Mouse (Mus musculus) cerebellum, adult 2 months (tissue): Measurements from ENCODE around the gene Draxin.

Source experiments
- CTCF ChIP-seq: fragments of 200-500 bp; IDR thresholded peaks from 2 replicates; pipeline ENCODE4 v1.5.1; 2011; ENCODE audit warnings: low read depth, mild to moderate bottlenecking, control low read depth, low read length, moderate library complexity, borderline replicate concordance; ENCODE audit not compliant: insufficient read depth
- POLR2A ChIP-seq: fragments of 200-500 bp; IDR thresholded peaks from 2 replicates; pipeline ENCODE4 v1.6.1; 2011; ENCODE audit warnings: low read length, control low read depth, borderline replicate concordance; ENCODE audit not compliant: insufficient read depth

DNA sequence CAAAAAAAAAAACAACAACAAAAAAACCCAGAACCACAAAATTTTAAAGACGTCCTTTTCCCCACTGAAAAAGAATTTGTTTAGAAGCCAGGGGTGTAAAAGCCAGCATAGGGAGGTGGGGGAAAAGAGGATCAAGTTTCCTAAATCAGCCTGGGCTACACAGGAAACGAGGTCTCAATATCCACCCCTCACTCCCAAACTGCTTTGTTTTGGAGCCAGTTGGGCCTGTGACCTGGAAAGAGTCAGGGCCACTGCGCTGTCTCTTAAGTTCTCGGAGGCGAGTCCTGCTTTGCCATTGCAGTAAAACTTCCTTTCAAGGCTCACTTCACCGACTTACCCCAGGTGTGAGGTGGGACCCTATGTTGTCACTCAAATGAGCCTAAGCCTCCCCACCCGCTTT, 19.7 kb upstream of the Draxin start:
- TF ChIP-seq CTCF (no peak), POLR2A (no peak)
